Mouse (Mus musculus): ENCODE results near the gene Pde8a. TPM values are rescaled to one million over a fixed set of nuclear protein-coding genes. Genes with fewer than 3 reads are reported as not detected.

Gene Pde8a
- total and polyA plus RNA-seq, 2 experiments from 2014 or later, result 1.8 to 3.9 TPM

- Histone ChIP-seq H3K27ac (ENCODE audit: low read depth, low read length) (no peak overlapping the region), H3K27me3 (ENCODE audit: insufficient read depth, low read length) (no peaks in the 10 kb centered on the region), H3K4me1 (ENCODE audit: insufficient read depth, low read length) (peaks cover 8% of the 10 kb centered on the region; the same call in 1 of the 2 replicates), H3K36me3 (ENCODE audit: insufficient read depth, low read length) (peaks cover 2% of the 10 kb centered on the region; the same call in 1 of the 2 replicates), H3K4me2 (ENCODE audit: low read depth, low read length, poor library complexity, severe bottlenecking) (no peak overlapping the region), H3K9ac (replicated peaks; ENCODE audit: low read length, poor library complexity, severe bottlenecking) (no peak overlapping the region), H3K4me3 (ENCODE audit: low read depth, low read length) (no peak overlapping the region), H3K9me3 (ENCODE audit: low read length) (no peaks in the 10 kb centered on the region)
- ATAC-seq (ENCODE audit: low FRiP score) (no peak), DNase-seq (ENCODE audit: low spot score) (no peak)
- 64% methylated on average over 7 of the region's 7 CpGs for WGBS
- no peak for TF ChIP-seq CTCF (IDR thresholded peaks at IDR 0.05)
Measured at GRCm38 (mm10) chr7:81348206-81348605, 134.8 kb downstream of the Pde8a start.

DNA sequence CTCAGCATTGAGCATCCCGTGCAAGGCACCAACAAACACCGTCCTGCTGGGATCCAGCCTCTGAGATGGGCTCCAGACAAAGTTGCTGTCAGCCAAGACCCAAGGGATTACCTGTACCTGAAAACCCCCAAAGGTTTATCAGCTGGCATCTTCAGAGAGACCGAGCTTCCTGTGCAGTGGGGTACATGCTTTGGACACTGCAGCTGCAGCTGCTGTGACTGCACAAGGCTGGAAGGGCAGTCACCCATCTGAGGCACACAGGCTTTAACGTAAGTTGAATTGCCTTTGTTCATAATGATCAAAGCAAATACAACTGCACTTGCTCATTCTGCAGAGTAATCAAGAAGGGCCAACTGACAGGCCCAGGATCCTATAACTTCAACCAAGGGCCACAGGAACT lies 138.4 kb downstream of the Pde8a start:
- no peaks in the 10 kb centered on the region for H3K9me3 ChIP-seq (ENCODE audit: low read length)
- 78% methylated on average over 4 of the region's 4 CpGs for WGBS
- ATAC-seq (ENCODE audit: low FRiP score), result no peak
- H3K4me1 ChIP-seq (ENCODE audit: insufficient read depth, low read length), result no peaks in the 10 kb centered on the region
- no peak for TF ChIP-seq CTCF (IDR thresholded peaks at IDR 0.05)
- H3K27ac ChIP-seq (ENCODE audit: low read depth, low read length), result no peak overlapping the region
- H3K36me3 ChIP-seq (ENCODE audit: insufficient read depth, low read length), result no peaks in the 10 kb centered on the region
- no peaks in the 10 kb centered on the region for H3K27me3 ChIP-seq (ENCODE audit: insufficient read depth, low read length)
- no peak overlapping the region for H3K9ac ChIP-seq (replicated peaks; ENCODE audit: low read length, poor library complexity, severe bottlenecking)
- H3K4me2 ChIP-seq (ENCODE audit: low read depth, low read length, poor library complexity, severe bottlenecking), result no peak overlapping the region
- no peak overlapping the region for H3K4me3 ChIP-seq (ENCODE audit: low read depth, low read length)
- no peak for DNase-seq (ENCODE audit: low spot score)

- no peak overlapping the region for H3K4me2 ChIP-seq (ENCODE audit: low read depth, low read length, poor library complexity, severe bottlenecking)
- no peaks in the 10 kb centered on the region for H3K4me1 ChIP-seq (ENCODE audit: insufficient read depth, low read length)
- H3K4me3 ChIP-seq (ENCODE audit: low read depth, low read length), result no peak overlapping the region
- no peaks in the 10 kb centered on the region for H3K27me3 ChIP-seq (ENCODE audit: insufficient read depth, low read length)
- no peaks in the 10 kb centered on the region for H3K9me3 ChIP-seq (ENCODE audit: low read length)
- no peaks in the 10 kb centered on the region for H3K36me3 ChIP-seq (ENCODE audit: insufficient read depth, low read length)
- H3K9ac ChIP-seq (replicated peaks; ENCODE audit: low read length, poor library complexity, severe bottlenecking), result no peak overlapping the region
- no peak for TF ChIP-seq CTCF (IDR thresholded peaks at IDR 0.05)
- DNase-seq (ENCODE audit: low spot score) (no peak), ATAC-seq (ENCODE audit: low FRiP score) (no peak)
- H3K27ac ChIP-seq (ENCODE audit: low read depth, low read length), result no peak overlapping the region
- WGBS, result 80% methylated on average over 7 of the region's 7 CpGs
Measured at GRCm38 (mm10) chr7:81355746-81356145, 142.3 kb downstream of the Pde8a start.

GRCm38 (mm10) chr7:81356360-81356759 lies 143.0 kb downstream of the Pde8a start:
- DNase-seq (ENCODE audit: low spot score), result no peak
- 96% methylated on average over 1 of the region's 1 CpGs for WGBS

DNA sequence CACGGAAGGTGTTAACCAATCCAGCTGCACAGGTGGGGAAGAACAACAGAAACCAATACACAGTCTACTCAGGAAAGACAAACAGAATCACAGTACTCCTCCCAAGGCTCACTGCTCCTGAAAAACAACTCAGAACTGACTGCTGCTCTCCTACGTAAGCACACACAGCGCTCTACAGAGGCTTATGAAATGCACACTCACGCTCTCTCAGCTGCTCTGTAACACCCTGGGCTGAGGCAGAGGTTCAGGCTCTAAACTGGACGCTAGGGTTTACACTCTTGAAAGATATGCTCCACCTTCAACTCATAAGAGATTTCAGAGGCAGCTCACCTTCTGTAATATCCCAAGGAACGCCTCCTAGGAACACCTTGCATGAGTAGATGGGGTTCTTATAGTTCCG lies 143.6 kb downstream of the Pde8a start:
- no peak for TF ChIP-seq CTCF (IDR thresholded peaks at IDR 0.05)
- DNase-seq (ENCODE audit: low spot score) (no peak), ATAC-seq (ENCODE audit: low FRiP score) (no peak)
- Histone ChIP-seq H3K27me3 (ENCODE audit: insufficient read depth, low read length) (no peaks in the 10 kb centered on the region), H3K9ac (replicated peaks; ENCODE audit: low read length, poor library complexity, severe bottlenecking) (no peak overlapping the region), H3K36me3 (ENCODE audit: insufficient read depth, low read length) (no peaks in the 10 kb centered on the region), H3K4me1 (ENCODE audit: insufficient read depth, low read length) (no peaks in the 10 kb centered on the region), H3K9me3 (ENCODE audit: low read length) (no peaks in the 10 kb centered on the region), H3K4me3 (ENCODE audit: low read depth, low read length) (no peak overlapping the region), H3K4me2 (ENCODE audit: low read depth, low read length, poor library complexity, severe bottlenecking) (no peak overlapping the region), H3K27ac (ENCODE audit: low read depth, low read length) (no peak overlapping the region)
- WGBS, result 80% methylated on average over 7 of the region's 7 CpGs

More at GRCm38 (mm10) chr7:81356360-81356759, 143.0 kb downstream of the Pde8a start:
- ATAC-seq (ENCODE audit: low FRiP score), result no peak
- Histone ChIP-seq H3K4me2 (ENCODE audit: low read depth, low read length, poor library complexity, severe bottlenecking) (no peak overlapping the region), H3K4me3 (ENCODE audit: low read depth, low read length) (no peak overlapping the region), H3K27me3 (ENCODE audit: insufficient read depth, low read length) (no peaks in the 10 kb centered on the region), H3K9ac (replicated peaks; ENCODE audit: low read length, poor library complexity, severe bottlenecking) (no peak overlapping the region), H3K36me3 (ENCODE audit: insufficient read depth, low read length) (no peaks in the 10 kb centered on the region), H3K27ac (ENCODE audit: low read depth, low read length) (no peak overlapping the region), H3K9me3 (ENCODE audit: low read length) (no peaks in the 10 kb centered on the region), H3K4me1 (ENCODE audit: insufficient read depth, low read length) (no peaks in the 10 kb centered on the region)
- no peak for TF ChIP-seq CTCF (IDR thresholded peaks at IDR 0.05)

DNA sequence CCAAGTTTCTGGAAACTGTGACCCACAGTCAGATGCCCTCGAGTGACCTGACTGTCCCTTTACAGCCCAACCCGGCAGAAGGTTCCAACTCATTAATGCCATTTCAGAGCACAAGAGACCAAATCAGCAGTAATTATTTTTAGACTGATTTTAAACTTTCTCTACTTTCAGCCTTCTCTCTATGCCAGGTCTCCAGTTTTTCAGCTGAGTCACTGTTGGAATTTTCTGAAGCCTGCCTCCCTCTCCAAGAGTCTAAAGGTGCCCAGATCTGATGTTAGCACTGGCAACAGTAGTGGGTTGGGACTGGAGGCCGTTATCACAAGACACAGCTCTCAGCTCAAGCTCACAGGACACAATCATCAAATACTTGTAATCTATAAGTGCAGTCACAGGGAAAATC lies 154.6 kb downstream of the Pde8a start:
- Histone ChIP-seq H3K27ac (ENCODE audit: low read depth, low read length) (no peak overlapping the region), H3K4me2 (ENCODE audit: low read depth, low read length, poor library complexity, severe bottlenecking) (no peak overlapping the region), H3K9me3 (ENCODE audit: low read length) (no peaks in the 10 kb centered on the region), H3K4me3 (ENCODE audit: low read depth, low read length) (no peak overlapping the region), H3K4me1 (ENCODE audit: insufficient read depth, low read length) (no peaks in the 10 kb centered on the region; the same call in 1 of the 2 replicates), H3K9ac (replicated peaks; ENCODE audit: low read length, poor library complexity, severe bottlenecking) (no peak overlapping the region), H3K27me3 (ENCODE audit: insufficient read depth, low read length) (no peaks in the 10 kb centered on the region), H3K36me3 (ENCODE audit: insufficient read depth, low read length) (no peaks in the 10 kb centered on the region)
- 80% methylated on average over 3 of the region's 3 CpGs for WGBS
- DNase-seq (ENCODE audit: low spot score), result no peak
- no peak for TF ChIP-seq CTCF (IDR thresholded peaks at IDR 0.05)
- no peak for ATAC-seq (ENCODE audit: low FRiP score)
